Mouse (Mus musculus) embryonic facial prominence, embryonic 12.5 days (tissue): Measurements from ENCODE around the gene Rsf1. TPM values are rescaled to one million over a fixed set of nuclear protein-coding genes. Genes with fewer than 3 reads are reported as not detected.

Experiments
- ATAC-seq: fragments of 200-750 bp; cut with Nextera tagmentation; 2 replicates; pipeline ENCODE4 v1.8.0; 2017; ENCODE audit not compliant: insufficient number of reproducible peaks, insufficient read depth, low FRiP score, low TSS enrichment
- H3K27ac ChIP-seq: fragments of 300-500 bp; sonication (generic); 2 replicates; pipeline ENCODE4 v1.5.1; 2016; ENCODE audit warnings: mild to moderate bottlenecking
- H3K27me3 ChIP-seq: fragments of 300-500 bp; sonication (generic); 2 replicates; pipeline ENCODE4 v1.6.1; 2016; ENCODE audit warnings: mild to moderate bottlenecking, moderate library complexity
- H3K36me3 ChIP-seq: fragments of 300-500 bp; sonication (generic); 2 replicates; pipeline ENCODE4 v1.6.1; 2016; ENCODE audit warnings: mild to moderate bottlenecking
- H3K4me1 ChIP-seq: fragments of 300-500 bp; sonication (generic); 2 replicates; pipeline ENCODE4 v1.6.1; 2016
- H3K4me2 ChIP-seq: fragments of 300-500 bp; sonication (generic); replicated peaks from 2 replicates; pipeline ENCODE4 v1.6.1; 2016; ENCODE audit warnings: mild to moderate bottlenecking, moderate library complexity
- H3K4me3 ChIP-seq: fragments of 300-500 bp; sonication (generic); 2 replicates; pipeline ENCODE4 v1.5.1; 2016; ENCODE audit warnings: mild to moderate bottlenecking
- H3K9ac ChIP-seq: fragments of 300-500 bp; sonication (generic); 2 replicates; pipeline ENCODE4 v1.6.1; 2016; ENCODE audit warnings: mild to moderate bottlenecking, moderate library complexity
- H3K9me3 ChIP-seq: fragments of 300-500 bp; sonication (generic); 2 replicates; pipeline ENCODE4 v1.6.1; 2016; ENCODE audit warnings: mild to moderate bottlenecking, moderate library complexity
- WGBS: fragments of 180-500 bp; shearing (Covaris S2); methylation state at CpG from one replicate; pipeline ENCODE4 v1.1.7; 2016; 5-methylcytosine and 5-hydroxymethylcytosine counted together
- polyA plus RNA-seq: library from polyadenylated mRNA; unstranded; fragments of >200 nt; fragmentation: Nextera tagmentation; extraction: Ambion mirVana; gene quantifications from 2 replicates; pipeline ENCODE4 v1.2.1, GENCODE M21; 2016

Gene Rsf1
- polyA plus RNA-seq, 1 experiment from 2014 or later, result 33.4 TPM

DNA sequence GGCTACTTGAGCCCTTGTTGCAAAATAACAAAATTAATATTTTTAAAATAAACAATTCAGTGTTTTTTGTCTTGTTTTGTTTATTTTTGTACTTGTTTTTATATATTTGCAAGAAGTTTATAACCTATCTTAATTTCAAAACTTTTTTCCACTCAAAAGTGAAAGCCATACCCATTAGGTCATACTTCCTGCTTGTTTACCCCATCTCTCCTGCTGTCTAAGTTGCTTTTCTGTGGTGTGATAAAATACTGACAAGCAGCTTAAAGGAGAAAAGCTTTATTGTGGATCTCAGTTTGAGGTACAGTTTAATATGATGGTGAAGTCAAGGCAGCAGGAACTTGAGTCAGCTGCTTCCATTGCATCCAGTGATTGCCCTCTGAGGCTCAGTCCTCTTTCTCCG lies 53.2 kb downstream of the Rsf1 start:
- Histone ChIP-seq H3K4me2 (no peak overlapping the region), H3K27ac (no peak overlapping the region), H3K4me1 (no peaks in the 10 kb centered on the region), H3K4me3 (no peak overlapping the region), H3K9me3 (no peaks in the 10 kb centered on the region), H3K27me3 (no peaks in the 10 kb centered on the region), H3K9ac (no peak overlapping the region), H3K36me3 (0 out of 2 replicates have a peak, but pooled peaks cover 5% of the 10 kb centered on the region)
- 93% methylated on average over 1 of the region's 1 CpGs for WGBS
- no peak for ATAC-seq

DNA sequence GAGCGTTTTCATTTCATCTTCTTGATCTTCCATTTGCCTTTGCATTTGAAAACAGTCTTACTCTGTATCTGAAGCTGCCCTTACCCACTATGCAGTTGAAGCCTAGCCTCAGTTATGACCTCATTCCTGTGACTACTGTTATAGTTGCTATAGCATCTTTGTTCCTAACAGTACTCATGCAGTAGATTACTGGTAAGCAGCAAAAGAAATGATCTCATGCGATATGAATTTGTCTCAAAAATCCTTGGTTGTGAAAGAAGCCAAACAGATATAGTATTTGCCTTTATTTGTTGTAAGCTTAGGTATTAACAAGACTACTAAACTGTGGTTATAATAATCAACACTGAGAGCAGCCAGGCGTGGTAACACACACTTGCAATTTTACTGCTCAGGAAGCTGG lies 65.4 kb downstream of the Rsf1 start:
- H3K9ac ChIP-seq, result no peak overlapping the region
- WGBS, result 85% methylated on average over 3 of the region's 3 CpGs
- no peak overlapping the region for H3K4me2 ChIP-seq
- H3K36me3 ChIP-seq, result 0 out of 2 replicates have a peak, but pooled peaks cover 1% of the 10 kb centered on the region
- H3K4me3 ChIP-seq, result no peak overlapping the region
- H3K27me3 ChIP-seq, result no peaks in the 10 kb centered on the region
- no peak overlapping the region for H3K27ac ChIP-seq
- no peaks in the 10 kb centered on the region for H3K4me1 ChIP-seq
- no peak for ATAC-seq
- no peaks in the 10 kb centered on the region for H3K9me3 ChIP-seq

DNA sequence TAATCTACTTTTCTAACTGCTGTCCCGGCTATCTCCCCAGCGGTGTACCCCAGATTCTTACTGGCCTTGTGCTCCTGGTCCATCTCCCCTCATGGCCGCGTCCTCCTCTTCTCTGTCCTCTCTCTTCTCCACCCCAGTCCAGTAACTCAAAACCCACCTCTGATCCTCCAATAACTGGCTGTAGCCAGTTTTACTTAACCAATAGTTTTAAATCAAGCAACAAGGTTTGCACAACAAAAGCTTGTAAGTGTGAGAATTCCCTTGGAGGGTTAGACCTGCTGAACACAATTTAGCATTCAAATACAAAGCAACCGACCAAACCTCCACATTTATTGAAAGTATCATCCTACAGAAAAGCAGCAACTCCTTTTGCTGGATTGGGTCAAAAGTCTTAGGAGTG lies 68.0 kb downstream of the Rsf1 start:
- H3K36me3 ChIP-seq, result 0 out of 2 replicates have a peak, but pooled peaks cover 3% of the 10 kb centered on the region
- H3K27me3 ChIP-seq, result no peaks in the 10 kb centered on the region
- H3K9ac ChIP-seq, result no peak overlapping the region
- no peak overlapping the region for H3K4me3 ChIP-seq
- no peak overlapping the region for H3K4me2 ChIP-seq
- no peak overlapping the region for H3K27ac ChIP-seq
- WGBS, result 89% methylated on average over 5 of the region's 5 CpGs
- no peak for ATAC-seq
- H3K4me1 ChIP-seq, result no peaks in the 10 kb centered on the region
- H3K9me3 ChIP-seq, result no peaks in the 10 kb centered on the region

DNA sequence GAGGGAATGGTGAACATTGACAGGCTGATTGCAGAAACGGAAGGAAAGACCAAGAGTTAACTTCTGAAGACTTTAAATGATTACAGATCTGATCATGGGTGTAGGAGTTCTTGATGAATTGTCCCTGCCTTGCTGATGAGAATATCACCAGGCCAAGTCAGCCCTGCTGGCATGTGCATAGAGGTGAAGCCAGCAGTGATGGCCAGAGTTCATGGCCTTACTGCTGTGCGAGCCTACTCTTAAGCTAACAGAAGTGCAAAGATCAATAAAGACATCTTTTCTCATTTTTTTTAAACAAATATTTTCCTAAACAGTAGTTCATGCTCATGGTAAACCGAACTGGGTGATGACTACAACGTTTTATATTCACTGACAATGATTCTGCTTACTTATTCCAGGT lies 71.0 kb downstream of the Rsf1 start:
- Histone ChIP-seq H3K27me3 (no peaks in the 10 kb centered on the region), H3K4me1 (no peaks in the 10 kb centered on the region), H3K9me3 (no peaks in the 10 kb centered on the region), H3K9ac (no peak overlapping the region), H3K4me2 (no peak overlapping the region), H3K36me3 (peaks cover 15% of the 10 kb centered on the region), H3K27ac (no peak overlapping the region), H3K4me3 (no peak overlapping the region)
- WGBS, result 93% methylated on average over 4 of the region's 4 CpGs
- ATAC-seq, result no peak

DNA sequence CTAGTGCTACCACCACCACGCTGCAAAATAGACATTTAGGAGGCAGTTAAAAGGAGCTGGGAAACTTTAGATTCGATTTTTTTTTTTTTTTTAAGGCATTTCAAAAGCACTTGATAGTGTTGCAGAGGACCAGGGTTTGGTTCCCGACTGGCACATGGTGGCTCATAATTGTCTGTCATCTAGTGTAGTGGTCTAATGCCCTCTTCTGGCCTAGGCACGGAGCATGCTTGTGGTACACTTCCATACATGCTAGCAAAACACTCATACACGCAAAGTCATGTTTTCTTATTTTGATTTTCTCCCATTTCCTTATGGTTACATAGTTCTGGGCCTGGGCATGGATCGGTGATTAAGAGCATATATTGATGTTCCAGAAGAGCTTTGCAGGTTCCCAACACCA lies 76.5 kb downstream of the Rsf1 start:
- H3K36me3 ChIP-seq, result peaks cover 22% of the 10 kb centered on the region
- no peak for ATAC-seq
- H3K27ac ChIP-seq, result no peak overlapping the region
- H3K27me3 ChIP-seq, result no peaks in the 10 kb centered on the region
- no peaks in the 10 kb centered on the region for H3K9me3 ChIP-seq
- H3K9ac ChIP-seq, result no peak overlapping the region
- no peak overlapping the region for H3K4me2 ChIP-seq
- H3K4me1 ChIP-seq, result no peaks in the 10 kb centered on the region
- H3K4me3 ChIP-seq, result no peak overlapping the region
- WGBS, result 85% methylated on average over 6 of the region's 6 CpGs

DNA sequence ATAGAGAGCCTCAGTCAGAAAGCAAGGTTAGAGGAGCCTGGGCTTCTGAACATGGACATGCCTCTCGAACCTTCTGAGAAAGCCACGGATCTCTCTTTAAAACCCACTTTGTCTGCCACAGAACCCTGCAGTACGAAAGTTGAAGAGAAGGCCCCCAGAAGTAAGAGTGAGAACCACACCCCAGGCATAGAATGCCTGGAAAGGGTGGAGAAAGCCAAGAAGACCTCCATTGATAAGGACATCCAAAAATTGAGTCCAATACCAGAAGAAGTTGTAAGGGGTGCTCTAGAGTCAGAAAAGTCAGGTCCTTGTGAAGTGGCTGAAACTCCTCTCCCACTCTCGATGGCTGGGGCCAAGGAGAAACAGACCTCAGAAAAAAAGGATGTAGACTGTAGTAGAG lies 81.9 kb downstream of the Rsf1 start:
- H3K4me1 ChIP-seq, result no peaks in the 10 kb centered on the region
- no peak overlapping the region for H3K9ac ChIP-seq
- no peaks in the 10 kb centered on the region for H3K9me3 ChIP-seq
- H3K36me3 ChIP-seq, result peaks cover 38% of the 10 kb centered on the region
- no peak overlapping the region for H3K4me3 ChIP-seq
- no peak for ATAC-seq
- no peaks in the 10 kb centered on the region for H3K27me3 ChIP-seq
- no peak overlapping the region for H3K4me2 ChIP-seq
- WGBS, result 93% methylated on average over 4 of the region's 4 CpGs
- H3K27ac ChIP-seq, result no peak overlapping the region

DNA sequence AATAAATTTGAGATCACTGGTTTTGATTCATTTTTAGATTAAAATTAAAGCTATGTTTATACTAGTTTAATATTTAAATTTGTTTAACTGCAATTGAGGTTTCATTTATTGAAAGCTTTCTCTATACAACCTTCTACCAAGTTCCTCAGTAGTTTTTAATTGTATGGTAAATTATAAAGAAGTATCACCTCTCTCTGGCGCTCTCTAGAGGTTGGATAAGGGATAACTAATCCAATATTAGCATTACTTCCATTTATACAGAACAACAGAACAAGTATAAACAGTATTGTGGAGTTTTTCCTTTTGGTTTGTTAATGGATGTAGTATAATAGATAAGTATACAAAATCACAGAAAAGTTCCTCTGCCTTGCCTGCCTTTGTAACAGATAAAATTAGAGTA lies 99.5 kb downstream of the Rsf1 start:
- Histone ChIP-seq H3K36me3 (peaks cover 53% of the 10 kb centered on the region), H3K4me1 (no peaks in the 10 kb centered on the region), H3K9ac (no peak overlapping the region), H3K27ac (no peak overlapping the region), H3K27me3 (no peaks in the 10 kb centered on the region), H3K9me3 (no peaks in the 10 kb centered on the region), H3K4me3 (no peak overlapping the region), H3K4me2 (no peak overlapping the region)
- ATAC-seq, result no peak
- WGBS, result 29% methylated on average over 1 of the region's 1 CpGs

DNA sequence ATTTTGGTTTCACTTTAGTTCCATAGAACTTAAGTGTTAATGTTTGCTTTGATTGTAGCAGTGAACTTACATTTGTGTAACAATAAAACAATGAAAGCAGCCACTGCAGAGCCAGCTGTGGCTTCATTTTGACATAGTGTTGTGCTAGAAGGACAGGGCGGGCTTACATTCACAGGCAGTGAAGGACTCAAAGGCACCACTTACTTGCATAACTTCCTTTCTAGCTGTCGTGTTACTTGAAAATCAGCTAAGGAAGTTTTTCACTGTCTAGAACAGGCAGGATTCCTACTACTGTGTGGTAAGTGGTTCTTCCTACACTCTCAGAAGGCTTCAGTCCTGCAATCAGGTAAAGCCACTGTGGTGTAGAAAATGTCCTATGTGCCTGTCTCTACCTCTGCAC lies 108.1 kb downstream of the Rsf1 start:
- no peaks in the 10 kb centered on the region for H3K9me3 ChIP-seq
- WGBS, result 88% methylated on average over 2 of the region's 2 CpGs

DNA sequence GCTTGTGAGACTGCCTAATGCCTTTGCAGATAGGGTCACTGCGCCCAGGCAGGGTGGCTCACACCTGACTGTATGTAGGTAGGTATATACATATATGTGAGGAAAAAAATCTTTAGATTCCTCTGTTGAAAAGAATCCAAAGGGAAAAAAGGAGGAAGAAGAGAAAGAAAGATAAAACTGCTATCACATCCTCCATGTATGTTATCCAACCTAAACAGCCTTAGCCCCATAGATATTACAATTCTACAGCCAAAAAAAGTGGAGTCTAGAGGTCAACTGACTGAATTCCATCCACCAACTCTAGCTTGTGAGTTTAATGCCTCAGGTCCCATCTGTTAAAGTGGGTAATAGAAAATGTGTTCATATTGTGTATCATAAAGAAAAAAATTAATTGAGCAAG lies 115.8 kb downstream of the Rsf1 start:
- peaks cover 15% of the 10 kb centered on the region; the same call in 1 of the 2 replicates for H3K4me1 ChIP-seq
- H3K9ac ChIP-seq, result no peak overlapping the region
- WGBS, result 100% methylated on average over 1 of the region's 1 CpGs
- H3K27ac ChIP-seq, result no peak overlapping the region
- no peaks in the 10 kb centered on the region for H3K27me3 ChIP-seq
- H3K9me3 ChIP-seq, result no peaks in the 10 kb centered on the region
- no peak overlapping the region for H3K4me3 ChIP-seq
- peaks cover 16% of the 10 kb centered on the region for H3K36me3 ChIP-seq
- no peak for ATAC-seq
- H3K4me2 ChIP-seq, result no peak overlapping the region

More for the DNA sequence above, 108.1 kb downstream of the Rsf1 start:
- H3K9ac ChIP-seq, result no peak overlapping the region
- H3K27me3 ChIP-seq, result no peaks in the 10 kb centered on the region
- no peak for ATAC-seq
- H3K4me1 ChIP-seq, result no peaks in the 10 kb centered on the region
- H3K36me3 ChIP-seq, result peaks cover 28% of the 10 kb centered on the region
- no peak overlapping the region for H3K27ac ChIP-seq
- no peak overlapping the region for H3K4me2 ChIP-seq
- no peak overlapping the region for H3K4me3 ChIP-seq

DNA sequence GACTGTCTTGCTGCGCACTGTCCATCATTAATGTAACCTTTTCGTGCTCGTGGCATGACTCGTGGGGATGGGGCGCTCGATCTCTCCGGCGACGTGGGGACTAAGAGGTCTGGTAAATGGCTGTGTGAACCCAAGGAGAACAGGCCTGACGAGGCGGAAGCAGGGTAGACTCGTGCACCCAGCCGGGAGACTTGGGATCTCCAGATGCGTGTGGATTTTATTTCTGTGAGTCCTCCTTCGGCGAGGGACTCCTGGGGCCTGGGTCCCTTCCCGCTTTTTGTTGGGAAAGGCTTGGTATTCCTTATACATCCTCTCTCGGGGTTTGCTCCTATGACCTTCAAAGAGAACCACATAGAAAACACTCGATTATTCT lies 116.4 kb downstream of the Rsf1 start:
- Histone ChIP-seq H3K27ac (peak overlapping the region; percentile 68; the same call in 1 of the 2 replicates), H3K9me3 (no peaks in the 10 kb centered on the region), H3K9ac (peak overlapping the region; percentile 92), H3K4me1 (peaks cover 15% of the 10 kb centered on the region; the same call in 1 of the 2 replicates), H3K36me3 (peaks cover 16% of the 10 kb centered on the region), H3K4me3 (peak overlapping the region; percentile 97), H3K27me3 (no peaks in the 10 kb centered on the region), H3K4me2 (peak overlapping the region; percentile 87)
- WGBS, result 41% methylated on average over 19 of the region's 19 CpGs
- peak; percentile 85 for ATAC-seq

DNA sequence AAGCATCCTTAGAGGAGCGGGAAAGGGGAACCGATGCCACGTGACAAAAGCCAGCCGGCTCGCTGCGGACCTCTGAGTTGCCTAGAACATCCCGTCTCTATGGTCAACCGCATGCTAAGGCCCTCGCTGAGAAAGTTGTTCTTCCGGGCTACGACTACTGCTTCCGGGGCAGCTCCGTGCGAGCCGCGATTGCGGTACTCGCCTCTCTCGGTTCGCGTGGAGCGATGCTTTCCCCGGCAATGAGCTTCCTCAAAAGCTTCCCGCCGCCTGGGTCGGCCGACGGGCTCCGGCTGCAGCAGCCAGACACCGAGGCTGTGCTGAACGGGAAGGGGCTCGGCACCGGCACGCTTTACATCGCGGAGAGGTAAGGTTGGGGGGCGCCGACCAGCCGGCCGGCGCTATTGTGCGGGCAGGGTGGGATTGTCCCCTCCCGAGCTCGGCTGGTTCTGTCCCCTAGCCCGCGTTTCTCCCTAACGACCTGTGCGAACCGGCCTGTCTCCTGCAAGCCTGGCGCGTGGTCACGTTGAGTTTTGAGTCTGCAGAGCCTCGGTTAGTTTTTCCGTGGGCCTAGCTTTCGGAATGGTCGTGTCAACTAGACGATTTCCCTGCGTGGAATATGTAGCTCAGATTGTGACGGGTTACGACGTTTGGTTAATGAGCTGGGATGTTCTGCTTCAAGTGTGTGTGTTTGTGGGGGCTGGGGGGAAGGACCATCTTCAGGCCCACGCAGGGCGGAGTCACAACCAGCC lies 117.0 kb downstream of the Rsf1 start, which contains the start of gene Clns1a:
Gene Clns1a, plus strand, starts transcription at position 129 of the 749 bp plus-strand sequence.
- H3K36me3 ChIP-seq, result peaks cover 16% of the 10 kb centered on the region
- H3K4me3 ChIP-seq, result peak within 1 kb of the TSS; percentile 97
- H3K4me1 ChIP-seq, result peaks cover 15% of the 10 kb centered on the region; the same call in 1 of the 2 replicates
- no peaks in the 10 kb centered on the region for H3K9me3 ChIP-seq
- peak within 1 kb of the TSS; percentile 87 for H3K4me2 ChIP-seq
- peak; percentile 97 for ATAC-seq
- H3K27ac ChIP-seq, result peak within 1 kb of the TSS; percentile 81; the same call in 1 of the 2 replicates
- peak within 1 kb of the TSS; percentile 92 for H3K9ac ChIP-seq
- no peaks in the 10 kb centered on the region for H3K27me3 ChIP-seq
- WGBS, result under 1% methylated on average over 63 of the region's 63 CpGs

DNA sequence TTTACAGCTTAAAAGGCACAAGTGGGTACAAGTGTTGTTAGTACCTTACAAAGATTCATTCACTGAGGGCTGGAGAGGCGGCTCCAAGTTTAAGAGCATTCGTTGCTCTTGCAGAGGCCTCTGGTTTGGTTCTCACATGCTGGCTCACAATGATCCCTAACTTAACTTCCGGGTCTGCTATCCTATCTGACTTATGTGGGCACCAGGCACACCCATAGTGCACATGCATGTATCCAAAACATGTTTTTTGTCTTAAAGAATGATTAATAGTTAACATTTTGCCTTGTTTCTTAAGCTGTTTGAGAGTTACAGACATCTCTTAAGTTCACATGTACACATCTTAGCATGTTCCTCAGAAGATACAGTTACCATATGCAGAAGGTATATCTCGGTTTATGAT lies 120.5 kb downstream of the Rsf1 start:
- ATAC-seq, result no peak
- WGBS, result 93% methylated on average over 4 of the region's 4 CpGs
- Histone ChIP-seq H3K27me3 (no peaks in the 10 kb centered on the region), H3K36me3 (peaks cover 16% of the 10 kb centered on the region), H3K4me1 (peaks cover 15% of the 10 kb centered on the region; the same call in 1 of the 2 replicates), H3K27ac (no peak overlapping the region), H3K4me2 (no peak overlapping the region), H3K4me3 (no peak overlapping the region), H3K9me3 (no peaks in the 10 kb centered on the region), H3K9ac (no peak overlapping the region)
